Mouse (Mus musculus) myocyte (in vitro differentiated cells): ENCODE results near the gene Acer2. TPM values are rescaled to one million over a fixed set of nuclear protein-coding genes. Genes with fewer than 3 reads are reported as not detected.

Experiments
- H3K27me3 ChIP-seq: one replicate; pipeline ENCODE4 v1.6.1; 2011; ENCODE audit not compliant: control insufficient read depth, insufficient read depth, insufficient read length
- H3K36me3 ChIP-seq: one replicate; pipeline ENCODE4 v1.6.1; 2011; ENCODE audit not compliant: control insufficient read depth, insufficient read depth
- H3K4me2 ChIP-seq: one replicate; pipeline ENCODE4 v1.6.1; 2011; ENCODE audit warnings: low read depth, control low read depth
- H3K4me3 ChIP-seq: one replicate; pipeline ENCODE4 v1.5.1; 2011; ENCODE audit warnings: mild to moderate bottlenecking, control low read depth, moderate library complexity
- H3K79me2 ChIP-seq: one replicate; pipeline ENCODE4 v1.6.1; 2011; ENCODE audit not compliant: control insufficient read depth, insufficient read depth
- H3ac ChIP-seq: one replicate; pipeline ENCODE4 v1.6.1; 2011; ENCODE audit not compliant: control insufficient read depth, insufficient read length
- CEBPB ChIP-seq: IDR thresholded peaks from 2 replicates; pipeline ENCODE4 v1.6.1; 2011; ENCODE audit warnings: mild to moderate bottlenecking, moderate library complexity; ENCODE audit not compliant: poor library complexity, insufficient read depth, severe bottlenecking
- E2F4 ChIP-seq: IDR thresholded peaks from one replicate; pipeline ENCODE4 v1.6.1; 2011; ENCODE audit warnings: mild to moderate bottlenecking, control low read depth, moderate library complexity; ENCODE audit not compliant: insufficient read depth
- MAX ChIP-seq: IDR thresholded peaks from one replicate; pipeline ENCODE4 v1.6.1; 2011; ENCODE audit warnings: low read depth, mild to moderate bottlenecking, control low read depth
- MYOD1 ChIP-seq, 3 experiments: IDR thresholded peaks; one replicate each; pipeline ENCODE4 v1.6.1; 2011; ENCODE audit warnings: control low read depth in 2 of 3, low read depth in 2 of 3, mild to moderate bottlenecking in 2 of 3, moderate library complexity in 1 of 3; ENCODE audit not compliant: insufficient read length in 2 of 3, control insufficient read depth in 1 of 3
- MYOG ChIP-seq, 3 experiments: IDR thresholded peaks; one replicate each; pipeline ENCODE4 v1.6.1; 2011; ENCODE audit warnings: control low read depth in 2 of 3, low read depth in 2 of 3, mild to moderate bottlenecking in 2 of 3; ENCODE audit not compliant: insufficient read length in 2 of 3, control insufficient read depth in 1 of 3, insufficient read depth in 1 of 3
- POLR2A ChIP-seq: IDR thresholded peaks from one replicate; pipeline ENCODE4 v1.6.1; 2011; ENCODE audit warnings: low read depth, mild to moderate bottlenecking, control low read depth, moderate library complexity; ENCODE audit not compliant: insufficient read length
- POLR2AphosphoS2 ChIP-seq: IDR thresholded peaks from one replicate; pipeline ENCODE4 v1.6.1; 2011; ENCODE audit warnings: low read depth, control low read depth; ENCODE audit not compliant: insufficient read length
- REST ChIP-seq: IDR thresholded peaks from one replicate; pipeline ENCODE4 v1.6.1; 2011; ENCODE audit warnings: mild to moderate bottlenecking, control low read depth, moderate library complexity; ENCODE audit not compliant: insufficient read depth, insufficient read length
- SRF ChIP-seq: IDR thresholded peaks from one replicate; pipeline ENCODE4 v1.6.1; 2011; ENCODE audit warnings: low read depth; ENCODE audit not compliant: control insufficient read depth, insufficient read length
- TCF12 ChIP-seq: IDR thresholded peaks from one replicate; pipeline ENCODE4 v1.6.1; 2011; ENCODE audit warnings: mild to moderate bottlenecking, control low read depth; ENCODE audit not compliant: poor library complexity, insufficient read depth, severe bottlenecking
- TCF3 ChIP-seq: IDR thresholded peaks from one replicate; pipeline ENCODE4 v1.6.1; 2011; ENCODE audit warnings: low read depth, control low read depth; ENCODE audit not compliant: insufficient read length
- USF1 ChIP-seq: IDR thresholded peaks from one replicate; pipeline ENCODE4 v1.6.1; 2011; ENCODE audit warnings: low read depth, mild to moderate bottlenecking, control low read depth, moderate library complexity
- polyA plus RNA-seq: library from polyadenylated mRNA; unstranded; fragments of >200 nt; fragmentation: generic; extraction: Trizol; gene quantifications from one replicate; pipeline ENCODE4 v1.2.1, GENCODE M21; 2012; ENCODE audit warnings: missing spikeins

The Acer2 gene
- polyA plus RNA-seq, 1 experiment, result 0.01 TPM

DNA sequence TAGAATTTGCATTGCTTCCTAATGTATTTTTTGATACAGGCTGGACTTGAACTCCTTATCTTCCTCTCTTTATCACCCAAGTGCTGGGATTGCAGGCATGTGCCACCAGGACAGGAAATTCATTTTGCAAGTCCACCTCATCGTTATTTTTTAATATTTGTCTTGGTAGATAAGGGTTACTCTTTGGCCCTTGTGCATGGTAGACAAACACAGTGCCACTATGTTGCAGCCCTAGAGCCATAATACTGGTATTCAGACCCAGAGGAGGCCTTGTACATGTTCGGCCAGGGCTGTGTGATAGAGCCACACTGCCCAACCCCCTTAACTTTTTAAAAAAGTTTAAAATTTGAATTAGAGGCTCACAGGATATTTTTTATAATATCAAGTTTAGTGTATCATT is 26.9 kb upstream of the Acer2 start:
- H3K4me3 ChIP-seq, result no peak overlapping the region
- no peaks in the 10 kb centered on the region for H3K79me2 ChIP-seq
- peaks cover 10% of the 10 kb centered on the region for H3K36me3 ChIP-seq
- no peak overlapping the region for H3K4me2 ChIP-seq
- no peaks in the 10 kb centered on the region for H3K27me3 ChIP-seq
- H3ac ChIP-seq, result no peak overlapping the region
- TF ChIP-seq POLR2AphosphoS2, result no peak

DNA sequence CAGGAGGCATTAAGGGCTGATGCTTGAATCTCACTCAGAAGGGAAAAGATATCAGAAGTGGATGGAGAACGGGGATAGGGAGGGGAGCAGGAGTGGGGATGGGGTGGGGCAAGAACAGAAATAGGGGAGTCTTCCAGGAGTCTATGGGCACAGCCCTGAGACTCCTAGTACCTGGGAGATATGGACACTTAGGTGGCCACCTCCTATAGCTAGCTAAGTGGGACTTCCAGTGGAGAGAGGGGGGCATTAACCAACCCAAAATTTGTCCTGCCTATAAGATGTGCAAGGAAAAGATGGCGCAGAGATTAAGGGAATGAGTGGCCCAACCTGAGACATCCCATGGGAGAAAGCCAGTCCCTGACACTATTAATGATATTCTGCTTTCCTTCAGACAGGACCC is 22.9 kb upstream of the Acer2 start:
- Histone ChIP-seq H3K79me2 (peaks cover 15% of the 10 kb centered on the region), H3K36me3 (peaks cover 24% of the 10 kb centered on the region), H3K4me2 (no peak overlapping the region), H3ac (no peak overlapping the region), H3K27me3 (no peaks in the 10 kb centered on the region), H3K4me3 (no peak overlapping the region)
- TF ChIP-seq SRF (no peak), POLR2AphosphoS2 (no peak), TCF3 (no peak), CEBPB (no peak), MAX (no peak), POLR2A (no peak), TCF12 (no peak), REST (no peak), E2F4 (no peak), USF1 (no peak), MYOG (IDR thresholded peaks at IDR 0.05; ENCODE audit: control insufficient read depth in 1 of 3, insufficient read depth in 1 of 3, insufficient read length in 2 of 3, low read depth in 2 of 3) (no peak), MYOD1 (IDR thresholded peaks at IDR 0.05; ENCODE audit: control insufficient read depth in 1 of 3, insufficient read length in 2 of 3, low read depth in 2 of 3) (no peak)

DNA sequence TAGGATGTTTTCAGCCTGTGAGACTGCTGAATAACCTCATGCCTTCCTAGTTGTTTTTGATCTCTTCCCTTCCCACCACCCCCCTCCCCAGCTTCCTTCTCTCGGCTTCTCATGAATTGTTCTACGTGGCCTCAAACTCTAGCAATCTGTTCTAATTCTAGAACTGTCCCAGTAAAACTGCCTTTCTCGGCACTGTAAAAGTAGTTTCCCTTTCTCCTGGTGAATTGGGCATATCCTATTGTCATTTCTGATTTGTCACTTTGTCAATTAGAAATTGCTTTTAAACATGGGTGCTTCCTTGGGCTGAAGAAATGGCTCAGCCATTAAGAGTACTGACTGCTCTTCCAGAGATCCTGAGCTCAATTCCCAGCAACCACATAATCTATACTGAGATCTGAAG is 22.2 kb upstream of the Acer2 start:
- H3K79me2 ChIP-seq, result peaks cover 22% of the 10 kb centered on the region
- H3K4me3 ChIP-seq, result no peak overlapping the region
- H3ac ChIP-seq, result no peak overlapping the region
- H3K27me3 ChIP-seq, result no peaks in the 10 kb centered on the region
- TF ChIP-seq USF1, result no peak
- TF ChIP-seq MYOD1 (IDR thresholded peaks at IDR 0.05; ENCODE audit: control insufficient read depth in 1 of 3, insufficient read length in 2 of 3, low read depth in 2 of 3), result no peak
- H3K36me3 ChIP-seq, result peaks cover 24% of the 10 kb centered on the region
- H3K4me2 ChIP-seq, result no peak overlapping the region

- no peak overlapping the region for H3K4me2 ChIP-seq
- no peaks in the 10 kb centered on the region for H3K27me3 ChIP-seq
- H3ac ChIP-seq, result no peak overlapping the region
- peaks cover 24% of the 10 kb centered on the region for H3K36me3 ChIP-seq
- peaks cover 23% of the 10 kb centered on the region for H3K79me2 ChIP-seq
- peak; percentile 50 for TF ChIP-seq POLR2AphosphoS2
- TF ChIP-seq MYOD1 (IDR thresholded peaks at IDR 0.05; ENCODE audit: control insufficient read depth in 1 of 3, insufficient read length in 2 of 3, low read depth in 2 of 3), result no peak
- no peak for TF ChIP-seq TCF3
- no peak for TF ChIP-seq MYOG (IDR thresholded peaks at IDR 0.05; ENCODE audit: control insufficient read depth in 1 of 3, insufficient read depth in 1 of 3, insufficient read length in 2 of 3, low read depth in 2 of 3)
- no peak for TF ChIP-seq E2F4
- no peak overlapping the region for H3K4me3 ChIP-seq
Observed at GRCm38 (mm10) chr4:86852813-86853590, 21.2 kb upstream of the Acer2 start.

DNA sequence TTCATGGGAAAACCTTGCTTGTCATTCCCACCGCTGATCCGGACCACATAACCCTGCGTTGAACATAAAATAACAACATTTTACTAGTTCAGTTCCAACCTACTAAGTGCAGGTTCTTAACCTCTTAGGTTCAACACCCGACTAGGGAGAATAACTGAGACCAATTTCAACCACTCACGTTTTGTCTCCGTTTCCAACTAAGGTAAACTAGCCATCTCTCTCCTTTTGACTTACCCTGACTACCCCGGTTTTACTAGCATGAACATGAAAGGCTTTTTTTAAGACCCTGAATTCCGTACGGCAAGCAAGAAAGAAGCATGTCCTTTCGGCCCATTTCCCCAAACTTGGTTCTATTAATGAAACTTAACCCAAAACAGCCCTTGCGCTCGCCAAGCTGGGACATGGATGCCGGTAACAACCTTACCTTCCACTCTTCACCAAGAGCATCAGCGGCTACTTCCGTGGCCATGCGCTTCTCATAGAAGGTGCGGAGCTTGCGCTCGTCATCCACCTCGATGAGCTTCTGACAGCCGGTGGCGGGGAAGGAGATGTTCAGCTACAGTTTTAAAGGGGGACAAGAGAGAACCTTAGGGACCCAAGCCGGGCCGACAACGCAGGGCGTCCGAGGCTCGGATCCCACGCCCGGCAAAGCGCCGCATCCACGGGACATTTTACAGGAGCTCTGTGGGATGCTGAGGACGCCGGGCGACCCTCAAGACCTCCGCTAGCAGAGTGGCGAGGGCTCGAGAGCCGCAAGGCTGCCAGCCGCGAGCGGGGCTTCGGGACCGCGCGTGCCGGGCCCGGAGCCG is 17.7 kb upstream of the Acer2 start:
- H3K4me2 ChIP-seq, result peak overlapping the region; percentile 66
- TF ChIP-seq REST (no peak), TCF3 (no peak)
- peak overlapping the region; percentile 74 for H3K4me3 ChIP-seq
- peak overlapping the region; percentile 32 for H3ac ChIP-seq
- peaks cover 24% of the 10 kb centered on the region for H3K36me3 ChIP-seq
- H3K79me2 ChIP-seq, result peaks cover 23% of the 10 kb centered on the region
- H3K27me3 ChIP-seq, result no peaks in the 10 kb centered on the region
